Mouse (Mus musculus) liver, embryonic 11.5 days (tissue): ENCODE measurements around the gene Dlg2. TPM values are rescaled to one million over a fixed set of nuclear protein-coding genes. Genes with fewer than 3 reads are reported as not detected.

Experiments
- ATAC-seq: fragments of 200-750 bp; cut with Nextera tagmentation; replicated peaks from 2 replicates; pipeline ENCODE4 v1.8.0; 2017; ENCODE audit warnings: moderate number of reproducible peaks, mild to moderate bottlenecking, moderate TSS enrichment, moderate library complexity; ENCODE audit not compliant: low FRiP score
- DNase-seq: peaks from one replicate; pipeline ENCODE4 v3.0.0-alpha.2; 2017; ENCODE audit warnings: low spot score
- H3K27ac ChIP-seq: fragments of 300-500 bp; sonication (generic); 2 replicates; pipeline ENCODE4 v1.5.1; 2014; ENCODE audit warnings: mild to moderate bottlenecking, low read depth, low read length, control low read depth
- H3K27me3 ChIP-seq: fragments of 300-500 bp; sonication (generic); replicated peaks from 2 replicates; pipeline ENCODE4 v1.6.1; 2014; ENCODE audit warnings: low read length, mixed read lengths; ENCODE audit not compliant: control insufficient read depth, insufficient read depth
- H3K36me3 ChIP-seq: fragments of 300-500 bp; sonication (generic); 2 replicates; pipeline ENCODE4 v1.6.1; 2014; ENCODE audit warnings: mild to moderate bottlenecking, low read length, moderate library complexity, mixed read lengths; ENCODE audit not compliant: control insufficient read depth, insufficient read depth
- H3K4me1 ChIP-seq: fragments of 300-500 bp; sonication (generic); replicated peaks from 2 replicates; pipeline ENCODE4 v1.6.1; 2014; ENCODE audit warnings: low read length, mixed read lengths; ENCODE audit not compliant: control insufficient read depth, insufficient read depth
- H3K4me2 ChIP-seq: fragments of 300-500 bp; sonication (generic); 2 replicates; pipeline ENCODE4 v1.6.1; 2014; ENCODE audit warnings: mild to moderate bottlenecking, control low read depth, moderate library complexity
- H3K4me3 ChIP-seq: fragments of 300-500 bp; sonication (generic); 2 replicates; pipeline ENCODE4 v1.5.1; 2014; ENCODE audit warnings: low read depth, low read length, control low read depth
- H3K9ac ChIP-seq: fragments of 300-500 bp; sonication (generic); 2 replicates; pipeline ENCODE4 v1.6.1; 2014; ENCODE audit warnings: low read depth, low read length, control low read depth
- H3K9me3 ChIP-seq: fragments of 300-500 bp; sonication (generic); 2 replicates; pipeline ENCODE4 v1.6.1; 2016; ENCODE audit warnings: low read length, inconsistent platforms, mixed read lengths; ENCODE audit not compliant: control insufficient read depth
- WGBS: fragments of 180-500 bp; shearing (Covaris S2); extraction: QIAGEN DNeasy Blood & Tissue Kit; methylation state at CpG from one replicate; pipeline ENCODE4 v1.1.7; 2014; 5-methylcytosine and 5-hydroxymethylcytosine counted together
- polyA plus RNA-seq: library from polyadenylated mRNA; unstranded; fragments of >200 nt; fragmentation: Nextera tagmentation; extraction: Ambion mirVana; gene quantifications from 2 replicates; pipeline ENCODE4 v1.2.1, GENCODE M21; 2014

Gene Dlg2
- polyA plus RNA-seq, 1 experiment from 2014 or later: 0.96 TPM

- Histone ChIP-seq H3K4me2 (no peak overlapping the region), H3K27ac (no peak overlapping the region), H3K9me3 (no peaks in the 10 kb centered on the region), H3K27me3 (no peaks in the 10 kb centered on the region), H3K4me1 (no peaks in the 10 kb centered on the region), H3K4me3 (no peak overlapping the region), H3K36me3 (no peaks in the 10 kb centered on the region), H3K9ac (no peak overlapping the region)
- DNase-seq: no peak
- 66% methylated on average over 1 of the region's 1 CpGs for WGBS
- ATAC-seq: no peak
Measured at GRCm38 (mm10) chr7:91214921-91215320, 738.4 kb downstream of the Dlg2 start.

GRCm38 (mm10) chr7:91218321-91218987, 742.0 kb downstream of the Dlg2 start:
- Histone ChIP-seq H3K27me3 (no peaks in the 10 kb centered on the region), H3K4me3 (no peak overlapping the region), H3K27ac (no peak overlapping the region), H3K9me3 (no peaks in the 10 kb centered on the region), H3K36me3 (no peaks in the 10 kb centered on the region), H3K4me2 (no peak overlapping the region), H3K4me1 (no peaks in the 10 kb centered on the region), H3K9ac (no peak overlapping the region)
- ATAC-seq (no peak), DNase-seq (no peak)
- WGBS: 61% methylated on average over 7 of the region's 7 CpGs

GRCm38 (mm10) chr7:91226442-91226841, 750.0 kb downstream of the Dlg2 start:
- Histone ChIP-seq H3K9ac (no peak overlapping the region), H3K36me3 (no peaks in the 10 kb centered on the region), H3K4me1 (no peaks in the 10 kb centered on the region), H3K27me3 (no peaks in the 10 kb centered on the region), H3K27ac (no peak overlapping the region), H3K4me2 (no peak overlapping the region), H3K4me3 (no peak overlapping the region), H3K9me3 (no peaks in the 10 kb centered on the region)
- under 1% methylated on average over 5 of the region's 5 CpGs for WGBS
- ATAC-seq (no peak), DNase-seq (no peak)

GRCm38 (mm10) chr7:91241718-91242117, 765.2 kb downstream of the Dlg2 start:
- no peaks in the 10 kb centered on the region for H3K9me3 ChIP-seq
- no peak for ATAC-seq

GRCm38 (mm10) chr7:91261672-91262030, 785.2 kb downstream of the Dlg2 start:
- DNase-seq (no peak), ATAC-seq (0 out of 2 replicates have a peak, but pooled peaks have one; percentile 5)
- no peaks in the 10 kb centered on the region for H3K36me3 ChIP-seq
- no peaks in the 10 kb centered on the region for H3K9me3 ChIP-seq
- H3K27ac ChIP-seq: no peak overlapping the region
- peak overlapping the region; percentile 67 for H3K4me2 ChIP-seq
- no peaks in the 10 kb centered on the region for H3K27me3 ChIP-seq
- H3K4me1 ChIP-seq: peaks cover 2% of the 10 kb centered on the region; the same call in 1 of the 2 replicates
- 1% methylated on average over 5 of the region's 5 CpGs for WGBS
- no peak overlapping the region for H3K9ac ChIP-seq
- H3K4me3 ChIP-seq: peak overlapping the region; percentile 37; the same call in 1 of the 2 replicates

More at GRCm38 (mm10) chr7:91241718-91242117, 765.2 kb downstream of the Dlg2 start:
- no peak for DNase-seq
- Histone ChIP-seq H3K27ac (no peak overlapping the region), H3K4me3 (no peak overlapping the region), H3K4me2 (no peak overlapping the region), H3K4me1 (no peaks in the 10 kb centered on the region), H3K36me3 (no peaks in the 10 kb centered on the region), H3K27me3 (no peaks in the 10 kb centered on the region), H3K9ac (no peak overlapping the region)
- 62% methylated on average over 4 of the region's 4 CpGs for WGBS

- DNase-seq (peak; percentile 42), ATAC-seq (peak; percentile 39; the same call in 1 of the 2 replicates)
- no peak overlapping the region for H3K27ac ChIP-seq
- no peak overlapping the region for H3K9ac ChIP-seq
- no peaks in the 10 kb centered on the region for H3K36me3 ChIP-seq
- peaks cover 2% of the 10 kb centered on the region; the same call in 1 of the 2 replicates for H3K4me1 ChIP-seq
- no peaks in the 10 kb centered on the region for H3K9me3 ChIP-seq
- no peaks in the 10 kb centered on the region for H3K27me3 ChIP-seq
- H3K4me2 ChIP-seq: peak overlapping the region; percentile 67
- H3K4me3 ChIP-seq: peak overlapping the region; percentile 37
- 2% methylated on average over 34 of the region's 34 CpGs for WGBS
Measured at GRCm38 (mm10) chr7:91262031-91262951, 785.8 kb downstream of the Dlg2 start.

GRCm38 (mm10) chr7:91262998-91263397, 786.5 kb downstream of the Dlg2 start:
- Histone ChIP-seq H3K36me3 (no peaks in the 10 kb centered on the region), H3K4me3 (no peak overlapping the region), H3K27ac (no peak overlapping the region), H3K9me3 (no peaks in the 10 kb centered on the region), H3K9ac (no peak overlapping the region), H3K4me1 (peaks cover 2% of the 10 kb centered on the region; the same call in 1 of the 2 replicates), H3K4me2 (peak overlapping the region; percentile 67), H3K27me3 (no peaks in the 10 kb centered on the region)
- DNase-seq (no peak), ATAC-seq (no peak)
- 11% methylated on average over 9 of the region's 9 CpGs for WGBS

GRCm38 (mm10) chr7:91267764-91268163, 791.3 kb downstream of the Dlg2 start:
- ATAC-seq: no peak
- H3K4me1 ChIP-seq: no peaks in the 10 kb centered on the region; the same call in 1 of the 2 replicates
- no peak overlapping the region for H3K27ac ChIP-seq
- H3K36me3 ChIP-seq: no peaks in the 10 kb centered on the region
- H3K4me2 ChIP-seq: no peak overlapping the region
- H3K4me3 ChIP-seq: no peak overlapping the region
- DNase-seq: no peak
- 11% methylated on average over 1 of the region's 1 CpGs for WGBS
- no peaks in the 10 kb centered on the region for H3K27me3 ChIP-seq
- no peak overlapping the region for H3K9ac ChIP-seq
- H3K9me3 ChIP-seq: no peaks in the 10 kb centered on the region
